Mouse (Mus musculus) layer of hippocampus, adult 2 months (tissue): ENCODE data around the gene Svbp. TPM values are rescaled to one million over a fixed set of nuclear protein-coding genes. Genes with fewer than 3 reads are reported as not detected.

Experiments used
- DNase-seq, 2 experiments: peaks; one replicate each; pipeline ENCODE4 v3.0.0; 2022; ENCODE audit warnings: low spot score in 2 of 2
- H3K27ac ChIP-seq: fragments of 200-600 bp; 2 replicates; pipeline ENCODE4 v1.8.1; 2022
- H3K4me3 ChIP-seq: fragments of 200-600 bp; 2 replicates; pipeline ENCODE4 v1.8.1; 2022; ENCODE audit warnings: mild to moderate bottlenecking
- CTCF ChIP-seq: fragments of 200-600 bp; conservative IDR thresholded peaks from 2 replicates; pipeline ENCODE4 v1.8.1; 2022; ENCODE audit warnings: antibody characterized with exemption, mild to moderate bottlenecking, moderate library complexity
- total RNA-seq, 2 experiments: library from RNA; stranded (reverse); gene quantifications; 2 replicates each; pipeline ENCODE4 v1.2.3; 2021

The Svbp gene
- total RNA-seq, 2 experiments from 2014 or later, result 13.9 to 16.6 TPM

GRCm38 (mm10) chr4:119198105-119198504 is 3.0 kb downstream of the Svbp start:
- no peak overlapping the region for H3K27ac ChIP-seq
- TF ChIP-seq CTCF, result no peak
- no peak for DNase-seq
- H3K4me3 ChIP-seq, result no peak overlapping the region

GRCm38 (mm10) chr4:119204672-119205071 is 9.6 kb downstream of the Svbp start:
- H3K4me3 ChIP-seq, result no peak overlapping the region; the same call in 1 of the 2 replicates
- no peak overlapping the region for H3K27ac ChIP-seq
- peak; percentile 91 for TF ChIP-seq CTCF
- peak; percentile 28 to 48 for DNase-seq

GRCm38 (mm10) chr4:119216667-119217066 is 21.6 kb downstream of the Svbp start:
- H3K27ac ChIP-seq, result no peak overlapping the region
- H3K4me3 ChIP-seq, result no peak overlapping the region
- no peak for TF ChIP-seq CTCF
- no peak for DNase-seq

- TF ChIP-seq CTCF, result no peak
- Histone ChIP-seq H3K4me3 (no peak within 1 kb of the TSS), H3K27ac (no peak within 1 kb of the TSS)
- no peak for DNase-seq
Measured at GRCm38 (mm10) chr4:119218169-119218568, 23.1 kb downstream of the Svbp start, which contains the start of gene Tmem269. Gene Tmem269 (minus strand): TSS chr4:119218217.

GRCm38 (mm10) chr4:119223696-119224095 is 28.6 kb downstream of the Svbp start:
- Histone ChIP-seq H3K27ac (no peak overlapping the region), H3K4me3 (no peak overlapping the region)
- peak; percentile 90 for TF ChIP-seq CTCF
- DNase-seq, result peak; percentile 46 to 58

GRCm38 (mm10) chr4:119224534-119224933 is 29.4 kb downstream of the Svbp start:
- no peak for TF ChIP-seq CTCF
- H3K4me3 ChIP-seq, result no peak overlapping the region
- DNase-seq, result no peak
- H3K27ac ChIP-seq, result no peak overlapping the region

GRCm38 (mm10) chr4:119225719-119226118 is 30.6 kb downstream of the Svbp start:
- H3K27ac ChIP-seq, result no peak overlapping the region
- H3K4me3 ChIP-seq, result no peak overlapping the region
- DNase-seq, result no peak
- TF ChIP-seq CTCF, result no peak

GRCm38 (mm10) chr4:119226751-119227150 is 31.6 kb downstream of the Svbp start:
- DNase-seq, result no peak
- Histone ChIP-seq H3K27ac (no peak overlapping the region), H3K4me3 (no peak overlapping the region)
- no peak for TF ChIP-seq CTCF

- peak; percentile 98 to 99 for DNase-seq
- Histone ChIP-seq H3K4me3 (peak within 1 kb of the TSS; percentile 77), H3K27ac (peak within 1 kb of the TSS; percentile 86)
- TF ChIP-seq CTCF, result no peak
Measured at GRCm38 (mm10) chr4:119232410-119233255, 37.5 kb downstream of the Svbp start, which contains the start of the genes AU022252 and P3h1. Gene AU022252 (minus strand): TSS chr4:119232712. Gene P3h1 (plus strand): TSS chr4:119232915.

- peak overlapping the region; percentile 86 for H3K27ac ChIP-seq
- H3K4me3 ChIP-seq, result peak overlapping the region; percentile 77
- TF ChIP-seq CTCF, result peak; percentile 68
- peak; percentile 37 to 47 for DNase-seq
Measured at GRCm38 (mm10) chr4:119233256-119233901, 38.3 kb downstream of the Svbp start.

- H3K27ac ChIP-seq, result no peak overlapping the region
- peak overlapping the region; percentile 77 for H3K4me3 ChIP-seq
- DNase-seq, result no peak
- no peak for TF ChIP-seq CTCF
Measured at GRCm38 (mm10) chr4:119234348-119234747, 39.2 kb downstream of the Svbp start.

GRCm38 (mm10) chr4:119238661-119239060 is 43.6 kb downstream of the Svbp start:
- Histone ChIP-seq H3K4me3 (no peak overlapping the region), H3K27ac (peak overlapping the region; percentile 15)
- no peak for DNase-seq
- TF ChIP-seq CTCF, result no peak

GRCm38 (mm10) chr4:119239181-119239682 is 44.1 kb downstream of the Svbp start:
- H3K4me3 ChIP-seq, result no peak overlapping the region
- DNase-seq, result peak; percentile 51 to 59
- TF ChIP-seq CTCF, result peak; percentile 94
- peak overlapping the region; percentile 40; the same call in 1 of the 2 replicates for H3K27ac ChIP-seq

- Histone ChIP-seq H3K27ac (no peak overlapping the region), H3K4me3 (no peak overlapping the region)
- TF ChIP-seq CTCF, result peak; percentile 85
- DNase-seq, result peak; percentile 42 to 56
Measured at GRCm38 (mm10) chr4:119241664-119242063, 46.6 kb downstream of the Svbp start.
